Mouse (Mus musculus) hindbrain, embryonic 15.5 days (tissue): ENCODE data around the gene Rplp0. TPM values are rescaled to one million over a fixed set of nuclear protein-coding genes. Genes with fewer than 3 reads are reported as not detected.

Experiments used
- ATAC-seq: fragments of 200-750 bp; cut with Nextera tagmentation; 2 replicates; pipeline ENCODE4 v1.8.0; 2017; ENCODE audit warnings: low read depth, moderate number of reproducible peaks, moderate TSS enrichment; ENCODE audit not compliant: low FRiP score
- H3K27ac ChIP-seq: fragments of 300-500 bp; sonication (generic); replicated peaks from 2 replicates; pipeline ENCODE4 v1.5.1; 2015; ENCODE audit warnings: mild to moderate bottlenecking, inconsistent platforms
- H3K27me3 ChIP-seq: fragments of 300-500 bp; sonication (generic); 2 replicates; pipeline ENCODE4 v1.6.1; 2015; ENCODE audit warnings: control low read depth, inconsistent platforms
- H3K36me3 ChIP-seq: fragments of 300-500 bp; sonication (generic); 2 replicates; pipeline ENCODE4 v1.6.1; 2015; ENCODE audit warnings: control low read depth, inconsistent platforms
- H3K4me1 ChIP-seq: fragments of 300-500 bp; sonication (generic); replicated peaks from 2 replicates; pipeline ENCODE4 v1.6.1; 2015; ENCODE audit warnings: control low read depth, inconsistent platforms
- H3K4me2 ChIP-seq: fragments of 300-500 bp; sonication (generic); 2 replicates; pipeline ENCODE4 v1.6.1; 2015; ENCODE audit warnings: moderate library complexity, mild to moderate bottlenecking, inconsistent platforms
- H3K4me3 ChIP-seq: fragments of 300-500 bp; sonication (generic); 2 replicates; pipeline ENCODE4 v1.5.1; 2015; ENCODE audit warnings: mild to moderate bottlenecking, inconsistent platforms
- H3K9ac ChIP-seq: fragments of 300-500 bp; sonication (generic); 2 replicates; pipeline ENCODE4 v1.6.1; 2015; ENCODE audit warnings: inconsistent platforms
- H3K9me3 ChIP-seq: fragments of 300-500 bp; sonication (generic); 2 replicates; pipeline ENCODE4 v1.6.1; 2016; ENCODE audit warnings: control low read depth, inconsistent platforms
- WGBS: fragments of 180-500 bp; shearing (Covaris S2); methylation state at CpG from one replicate; pipeline ENCODE4 v1.1.7; 2015; 5-methylcytosine and 5-hydroxymethylcytosine counted together
- polyA plus RNA-seq: library from polyadenylated mRNA; unstranded; fragments of >200 nt; fragmentation: Nextera tagmentation; extraction: Ambion mirVana; gene quantifications from 2 replicates; pipeline ENCODE4 v1.2.1, GENCODE M21; 2015

The Rplp0 gene
- polyA plus RNA-seq, 1 experiment from 2014 or later, result 801 TPM

- no peak for ATAC-seq
- peaks cover 27% of the 10 kb centered on the region for H3K4me1 ChIP-seq
- 82% methylated on average over 14 of the region's 14 CpGs for WGBS
Observed at GRCm38 (mm10) chr5:115545636-115546035, 13.6 kb upstream of the Rplp0 start.

GRCm38 (mm10) chr5:115546536-115546935 is 12.7 kb upstream of the Rplp0 start:
- H3K4me1 ChIP-seq, result peaks cover 27% of the 10 kb centered on the region
- 68% methylated on average over 11 of the region's 11 CpGs for WGBS
- no peak overlapping the region for H3K27ac ChIP-seq

More at GRCm38 (mm10) chr5:115545636-115546035, 13.6 kb upstream of the Rplp0 start:
- Histone ChIP-seq H3K4me3 (no peak overlapping the region), H3K9ac (no peak overlapping the region), H3K36me3 (0 out of 2 replicates have a peak, but pooled peaks cover 3% of the 10 kb centered on the region), H3K4me2 (no peak overlapping the region), H3K27ac (no peak overlapping the region), H3K27me3 (no peaks in the 10 kb centered on the region), H3K9me3 (no peaks in the 10 kb centered on the region)

GRCm38 (mm10) chr5:115547014-115547413 is 12.3 kb upstream of the Rplp0 start:
- Histone ChIP-seq H3K27ac (no peak overlapping the region), H3K9ac (no peak overlapping the region), H3K4me1 (peaks cover 27% of the 10 kb centered on the region), H3K4me3 (no peak overlapping the region), H3K27me3 (no peaks in the 10 kb centered on the region), H3K36me3 (peaks cover 6% of the 10 kb centered on the region; the same call in 1 of the 2 replicates), H3K9me3 (no peaks in the 10 kb centered on the region), H3K4me2 (no peak overlapping the region)
- no peak for ATAC-seq
- 38% methylated on average over 6 of the region's 6 CpGs for WGBS

More at GRCm38 (mm10) chr5:115546536-115546935, 12.7 kb upstream of the Rplp0 start:
- ATAC-seq, result no peak
- 0 out of 2 replicates have a peak, but pooled peaks cover 3% of the 10 kb centered on the region for H3K36me3 ChIP-seq
- no peak overlapping the region for H3K9ac ChIP-seq
- H3K4me3 ChIP-seq, result no peak overlapping the region
- H3K9me3 ChIP-seq, result no peaks in the 10 kb centered on the region
- H3K27me3 ChIP-seq, result no peaks in the 10 kb centered on the region
- no peak overlapping the region for H3K4me2 ChIP-seq

GRCm38 (mm10) chr5:115547421-115547820 is 11.8 kb upstream of the Rplp0 start:
- Histone ChIP-seq H3K9me3 (no peaks in the 10 kb centered on the region), H3K27me3 (no peaks in the 10 kb centered on the region), H3K4me2 (no peak overlapping the region), H3K4me3 (no peak overlapping the region), H3K36me3 (peaks cover 10% of the 10 kb centered on the region; the same call in 1 of the 2 replicates), H3K9ac (no peak overlapping the region), H3K4me1 (peaks cover 26% of the 10 kb centered on the region), H3K27ac (no peak overlapping the region)
- 87% methylated on average over 7 of the region's 7 CpGs for WGBS
- no peak for ATAC-seq

- peaks cover 13% of the 10 kb centered on the region for H3K4me1 ChIP-seq
- peaks cover 15% of the 10 kb centered on the region for H3K36me3 ChIP-seq
- no peak overlapping the region for H3K4me2 ChIP-seq
- H3K4me3 ChIP-seq, result no peak overlapping the region
- WGBS, result 94% methylated on average over 18 of the region's 18 CpGs
- no peak for ATAC-seq
- H3K27ac ChIP-seq, result no peak overlapping the region
- H3K9me3 ChIP-seq, result no peaks in the 10 kb centered on the region
- no peaks in the 10 kb centered on the region for H3K27me3 ChIP-seq
- H3K9ac ChIP-seq, result no peak overlapping the region
Observed at GRCm38 (mm10) chr5:115548501-115549285, 10.6 kb upstream of the Rplp0 start.

GRCm38 (mm10) chr5:115550482-115551005 is 8.7 kb upstream of the Rplp0 start:
- H3K36me3 ChIP-seq, result peaks cover 23% of the 10 kb centered on the region
- H3K27me3 ChIP-seq, result no peaks in the 10 kb centered on the region
- no peak overlapping the region for H3K4me3 ChIP-seq
- H3K4me1 ChIP-seq, result no peaks in the 10 kb centered on the region
- H3K9ac ChIP-seq, result no peak overlapping the region
- WGBS, result 80% methylated on average over 11 of the region's 11 CpGs
- no peaks in the 10 kb centered on the region for H3K9me3 ChIP-seq
- no peak overlapping the region for H3K27ac ChIP-seq
- H3K4me2 ChIP-seq, result no peak overlapping the region
- ATAC-seq, result no peak

GRCm38 (mm10) chr5:115551386-115551785 is 7.9 kb upstream of the Rplp0 start:
- H3K4me1 ChIP-seq, result peaks cover 4% of the 10 kb centered on the region; the same call in 1 of the 2 replicates
- no peaks in the 10 kb centered on the region for H3K27me3 ChIP-seq
- WGBS, result 76% methylated on average over 12 of the region's 12 CpGs
- peaks cover 20% of the 10 kb centered on the region for H3K36me3 ChIP-seq
- H3K9me3 ChIP-seq, result no peaks in the 10 kb centered on the region
- no peak overlapping the region for H3K4me3 ChIP-seq
- no peak overlapping the region for H3K9ac ChIP-seq
- H3K4me2 ChIP-seq, result no peak overlapping the region
- H3K27ac ChIP-seq, result no peak overlapping the region
- ATAC-seq, result no peak

GRCm38 (mm10) chr5:115551799-115552198 is 7.5 kb upstream of the Rplp0 start:
- Histone ChIP-seq H3K4me2 (no peak overlapping the region), H3K4me1 (peaks cover 5% of the 10 kb centered on the region; the same call in 1 of the 2 replicates), H3K27ac (no peak overlapping the region), H3K9ac (no peak overlapping the region), H3K4me3 (no peak overlapping the region), H3K36me3 (peaks cover 20% of the 10 kb centered on the region), H3K27me3 (no peaks in the 10 kb centered on the region), H3K9me3 (no peaks in the 10 kb centered on the region)
- ATAC-seq, result no peak
- 86% methylated on average over 13 of the region's 13 CpGs for WGBS

- 87% methylated on average over 33 of the region's 33 CpGs for WGBS
- ATAC-seq, result no peak
- H3K9me3 ChIP-seq, result no peaks in the 10 kb centered on the region
- no peak overlapping the region for H3K27ac ChIP-seq
- no peak overlapping the region for H3K9ac ChIP-seq
- peaks cover 20% of the 10 kb centered on the region for H3K36me3 ChIP-seq
- H3K4me3 ChIP-seq, result no peak overlapping the region
- H3K27me3 ChIP-seq, result no peaks in the 10 kb centered on the region
- peaks cover 5% of the 10 kb centered on the region; the same call in 1 of the 2 replicates for H3K4me1 ChIP-seq
- H3K4me2 ChIP-seq, result no peak overlapping the region
Observed at GRCm38 (mm10) chr5:115553801-115554420, 5.4 kb upstream of the Rplp0 start.

GRCm38 (mm10) chr5:115554536-115555291 is 4.6 kb upstream of the Rplp0 start:
- ATAC-seq, result no peak
- Histone ChIP-seq H3K9me3 (no peaks in the 10 kb centered on the region), H3K27ac (no peak overlapping the region)

GRCm38 (mm10) chr5:115556217-115556616 is 3.0 kb upstream of the Rplp0 start:
- ATAC-seq, result no peak
- H3K4me3 ChIP-seq, result no peak overlapping the region
- H3K9me3 ChIP-seq, result no peaks in the 10 kb centered on the region
- H3K4me2 ChIP-seq, result no peak overlapping the region
- 10% methylated on average over 8 of the region's 8 CpGs for WGBS
- H3K36me3 ChIP-seq, result peaks cover 26% of the 10 kb centered on the region
- no peak overlapping the region for H3K9ac ChIP-seq
- peaks cover 17% of the 10 kb centered on the region for H3K4me1 ChIP-seq
- no peak overlapping the region for H3K27ac ChIP-seq
- no peaks in the 10 kb centered on the region for H3K27me3 ChIP-seq

More at GRCm38 (mm10) chr5:115554536-115555291, 4.6 kb upstream of the Rplp0 start:
- Histone ChIP-seq H3K4me1 (peaks cover 5% of the 10 kb centered on the region; the same call in 1 of the 2 replicates), H3K4me3 (no peak overlapping the region), H3K27me3 (no peaks in the 10 kb centered on the region), H3K4me2 (no peak overlapping the region), H3K9ac (no peak overlapping the region), H3K36me3 (peaks cover 20% of the 10 kb centered on the region)
- 91% methylated on average over 18 of the region's 18 CpGs for WGBS
